Mouse (Mus musculus) splenic B cell, adult 2 months (primary cell): ENCODE data around the gene Ephx4.
A peak's percentile ranks its signal among the peaks of the same experiment; 100 is the strongest.

Source experiments
- DNase-seq: peaks from one replicate; pipeline ENCODE4 v3.0.0-alpha.2; 2011; ENCODE audit warnings: low read depth, low spot score
- H3K27me3 ChIP-seq: 2 replicates; pipeline ENCODE4 v1.6.1; 2012; ENCODE audit warnings: mild to moderate bottlenecking, low read length, moderate library complexity, mixed read lengths; ENCODE audit not compliant: control insufficient read depth, poor library complexity, insufficient read depth, severe bottlenecking
- H3K36me3 ChIP-seq: 2 replicates; pipeline ENCODE4 v1.6.1; 2012; ENCODE audit warnings: mild to moderate bottlenecking, low read length, moderate library complexity, mixed read lengths; ENCODE audit not compliant: control insufficient read depth, poor library complexity, insufficient read depth, severe bottlenecking

Ephx4 gene

DNA sequence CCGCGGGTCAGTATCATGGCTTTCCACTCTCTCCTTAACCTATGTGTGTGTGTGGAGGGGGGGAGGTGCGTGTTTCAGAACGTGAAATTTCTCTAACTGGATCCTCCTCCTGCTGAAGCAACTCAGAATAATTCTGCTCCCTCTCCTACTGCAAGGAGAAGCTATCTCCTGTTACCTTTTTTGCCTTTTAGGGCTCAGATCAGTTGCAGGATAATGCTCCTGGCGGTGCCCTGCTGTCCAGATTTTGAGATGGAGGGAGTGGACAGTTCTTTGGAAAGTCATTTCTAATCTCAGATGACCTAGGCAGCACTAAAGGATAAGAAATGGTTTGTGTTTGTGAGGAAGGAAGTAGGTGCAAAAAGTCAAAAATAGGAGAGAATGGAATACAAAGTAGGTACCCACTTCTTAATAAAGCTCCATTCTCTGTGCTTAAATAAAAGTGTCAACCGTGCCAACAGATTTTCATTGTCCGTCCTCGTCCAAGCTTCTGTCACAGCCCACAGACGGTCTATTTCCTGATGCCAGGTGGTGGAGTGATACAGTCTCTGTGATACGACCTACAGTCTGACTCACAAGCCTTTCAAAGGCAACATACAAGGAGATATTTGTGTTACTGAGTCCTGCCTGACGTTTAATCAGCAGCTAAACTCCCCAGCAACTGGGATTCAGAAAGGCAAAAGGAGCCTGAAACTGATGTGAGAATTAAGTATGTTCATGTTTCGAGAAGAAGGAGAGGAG is 1.6 kb downstream of the Ephx4 start:
- no peaks in the 10 kb centered on the region for H3K36me3 ChIP-seq
- DNase-seq = no peak
- peaks cover 4% of the 10 kb centered on the region; the same call in 1 of the 2 replicates for H3K27me3 ChIP-seq

DNA sequence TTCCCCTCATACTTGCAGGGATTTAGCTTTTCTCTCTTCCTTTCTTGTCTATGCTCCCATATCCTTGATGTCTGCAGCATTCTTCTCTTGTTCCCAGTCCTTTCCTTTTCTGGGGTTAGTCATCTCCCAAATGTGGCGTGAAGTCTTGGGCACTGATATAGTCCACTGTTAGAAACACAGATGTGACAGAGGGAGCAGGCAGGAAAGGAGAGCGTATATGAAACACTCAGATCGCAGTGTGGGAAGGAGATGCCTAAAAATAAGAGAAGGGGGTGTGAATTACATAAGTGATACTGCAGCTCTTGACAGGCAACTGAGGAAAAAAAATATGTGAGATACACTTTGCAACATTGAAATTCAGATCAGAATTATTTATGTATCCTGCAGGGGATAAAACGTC is 2.8 kb downstream of the Ephx4 start:
- DNase-seq = no peak
- Histone ChIP-seq H3K36me3 (no peaks in the 10 kb centered on the region), H3K27me3 (peaks cover 4% of the 10 kb centered on the region; the same call in 1 of the 2 replicates)

DNA sequence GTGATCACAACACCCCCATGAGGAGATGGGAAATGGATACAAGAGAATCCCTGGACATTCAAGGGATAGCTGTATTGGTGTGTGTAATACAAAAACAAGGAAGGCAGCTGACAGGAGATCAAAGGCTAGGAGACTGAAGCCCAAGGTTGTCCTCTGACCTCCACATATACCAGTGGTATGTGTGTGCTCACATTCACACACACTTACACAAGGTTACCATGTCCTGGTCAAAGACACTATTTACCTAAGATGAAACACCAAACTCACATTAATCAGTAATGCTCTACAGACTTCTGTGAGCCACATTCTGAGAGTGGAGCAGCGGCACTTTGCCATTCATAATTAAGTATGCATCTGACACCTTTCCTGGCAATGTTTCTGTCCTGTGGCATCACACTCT is 7.8 kb downstream of the Ephx4 start:
- DNase-seq = no peak
- Histone ChIP-seq H3K27me3 (no peaks in the 10 kb centered on the region), H3K36me3 (no peaks in the 10 kb centered on the region)

DNA sequence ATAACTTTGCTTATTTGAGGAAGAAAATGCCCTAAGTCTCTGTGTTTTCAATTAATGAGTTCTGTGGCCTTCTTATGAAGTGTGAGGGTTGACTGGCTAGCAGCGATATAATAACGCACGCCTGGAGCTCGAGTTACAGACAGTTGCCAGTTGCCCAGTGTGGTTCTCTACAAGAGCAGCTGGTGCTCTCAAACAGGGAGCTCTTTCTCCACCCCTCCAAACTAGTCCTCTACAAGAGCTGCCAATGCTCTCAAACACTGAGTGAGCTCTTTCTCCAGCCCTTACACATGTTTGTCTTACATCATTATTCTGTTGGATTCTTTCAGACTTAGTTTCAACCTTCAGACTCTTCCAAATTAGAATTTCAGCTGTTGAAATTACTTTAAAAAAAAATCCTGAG is 8.8 kb downstream of the Ephx4 start:
- Histone ChIP-seq H3K27me3 (no peaks in the 10 kb centered on the region), H3K36me3 (no peaks in the 10 kb centered on the region)
- no peak for DNase-seq

DNA sequence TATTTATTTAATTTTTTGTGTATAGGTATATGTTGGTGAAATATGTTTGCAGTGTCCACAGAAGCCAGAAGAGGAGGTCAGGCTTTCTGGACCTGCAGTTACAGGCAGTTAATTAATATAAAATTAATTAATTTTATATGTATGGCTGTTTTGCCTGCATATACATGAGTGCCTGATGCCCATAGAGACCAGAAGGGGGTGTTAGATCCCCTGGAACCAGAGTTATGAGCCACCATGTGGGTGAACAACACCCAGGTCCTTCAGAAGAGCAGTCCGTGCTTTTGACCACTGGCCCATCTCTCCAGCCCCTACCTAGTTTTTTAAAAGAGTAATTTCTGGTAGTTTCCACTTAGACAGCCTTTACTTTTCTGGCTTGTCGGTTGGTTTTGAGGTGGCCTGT is 9.7 kb downstream of the Ephx4 start:
- no peaks in the 10 kb centered on the region for H3K27me3 ChIP-seq
- no peaks in the 10 kb centered on the region for H3K36me3 ChIP-seq
- DNase-seq = peak; percentile 11

DNA sequence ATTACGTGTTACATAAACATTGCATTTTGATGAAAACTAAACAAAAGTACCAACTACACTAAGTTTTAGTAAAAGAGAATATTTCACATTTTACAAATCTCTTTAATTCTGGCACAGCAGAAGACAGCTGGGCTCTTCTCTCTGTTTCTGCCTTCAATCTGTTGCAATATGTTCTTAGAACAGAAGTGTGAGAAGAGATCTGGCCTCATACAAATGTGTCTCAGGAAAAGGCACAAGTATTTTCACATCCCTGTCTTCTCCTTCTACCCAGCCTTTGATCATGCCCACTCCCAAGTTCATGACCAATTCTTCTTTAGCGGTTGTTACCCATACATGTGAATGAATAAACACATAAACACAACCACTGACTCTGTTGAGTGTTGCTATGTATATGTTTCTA is 12.6 kb downstream of the Ephx4 start:
- DNase-seq = no peak
- H3K27me3 ChIP-seq = no peaks in the 10 kb centered on the region
- no peaks in the 10 kb centered on the region for H3K36me3 ChIP-seq

DNA sequence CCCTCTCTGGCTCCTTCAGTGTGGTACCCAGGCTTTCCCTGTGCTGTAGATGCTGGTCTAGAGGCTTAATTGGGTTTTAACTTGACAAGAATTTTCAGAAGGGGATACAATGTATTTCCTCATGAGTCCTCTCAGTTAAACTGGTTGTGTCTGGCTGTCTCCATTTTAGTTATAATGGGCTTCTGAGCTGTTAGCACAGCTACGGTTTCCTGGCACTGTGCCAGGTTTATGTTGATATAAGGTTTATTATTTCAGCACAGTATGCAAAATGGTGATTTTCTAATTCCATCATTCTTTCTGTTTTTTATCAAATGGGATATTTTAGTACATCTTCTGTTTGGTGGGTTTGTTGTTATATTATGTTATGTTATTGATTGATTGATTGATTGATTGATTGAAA is 19.1 kb downstream of the Ephx4 start:
- no peak for DNase-seq
- H3K27me3 ChIP-seq = no peaks in the 10 kb centered on the region
- H3K36me3 ChIP-seq = no peaks in the 10 kb centered on the region

DNA sequence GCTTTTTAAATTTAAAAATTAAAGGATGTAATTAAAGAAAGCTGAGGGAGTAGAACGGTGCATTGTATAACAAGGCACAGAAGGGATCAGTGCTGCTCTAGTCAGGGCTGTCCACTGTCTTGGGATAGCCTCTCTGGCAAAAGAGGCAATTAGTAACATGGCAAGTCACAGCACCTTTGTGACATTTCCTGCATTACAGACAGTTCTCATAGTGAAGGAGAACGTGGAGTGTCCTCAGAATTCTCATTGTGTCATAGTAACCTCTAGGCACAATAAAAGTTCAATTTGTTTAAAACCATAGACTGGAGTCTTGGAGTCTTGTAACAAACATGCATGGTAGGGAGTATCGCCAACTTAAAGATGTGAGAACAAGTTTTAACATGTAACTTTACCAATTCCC is 28.7 kb downstream of the Ephx4 start, which contains the start of gene Lpcat2b:
Gene Lpcat2b, plus strand, starts transcription at position 301 of the 400 bp plus-strand sequence.
- DNase-seq = no peak
- no peaks in the 10 kb centered on the region for H3K36me3 ChIP-seq
- no peaks in the 10 kb centered on the region for H3K27me3 ChIP-seq

DNA sequence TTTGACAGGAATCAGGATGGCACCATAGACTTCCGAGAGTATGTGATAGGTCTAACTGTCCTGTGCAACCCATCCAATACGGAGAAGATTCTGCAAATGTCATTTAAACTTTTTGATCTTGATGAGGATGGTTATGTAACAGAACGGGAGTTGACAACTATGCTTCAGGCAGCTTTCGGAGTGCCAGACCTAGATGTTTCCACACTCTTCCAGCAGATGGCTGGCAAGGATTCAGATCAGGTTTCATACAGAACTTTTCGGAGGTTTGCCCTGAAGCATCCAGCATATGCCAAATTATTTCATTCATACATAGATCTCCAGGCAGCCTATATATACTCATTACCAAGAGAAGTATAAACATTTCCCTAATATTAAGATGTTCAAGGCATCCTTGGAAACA is 31.5 kb downstream of the Ephx4 start:
- no peak for DNase-seq
- H3K27me3 ChIP-seq = no peaks in the 10 kb centered on the region
- no peaks in the 10 kb centered on the region for H3K36me3 ChIP-seq

DNA sequence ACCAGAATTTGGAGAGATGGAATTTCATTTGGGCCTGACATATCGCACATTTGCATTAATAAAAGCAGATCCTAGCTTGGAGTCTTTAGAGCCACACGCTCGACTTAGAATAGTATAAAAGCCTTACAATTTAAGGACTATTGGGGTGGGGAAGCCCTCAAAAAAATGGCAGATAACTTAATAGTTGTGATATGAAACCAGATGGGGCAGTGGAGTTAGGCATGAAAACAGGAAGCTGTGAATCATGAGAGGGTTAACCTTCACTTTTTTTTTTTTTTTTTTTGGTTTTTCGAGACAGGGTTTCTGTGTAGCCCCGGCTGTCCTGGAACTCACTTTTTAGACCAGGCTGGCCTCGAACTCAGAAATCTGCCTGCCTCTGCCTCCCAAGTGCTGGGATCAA is 33.6 kb downstream of the Ephx4 start:
- Histone ChIP-seq H3K27me3 (no peaks in the 10 kb centered on the region), H3K36me3 (no peaks in the 10 kb centered on the region)
- DNase-seq = no peak

DNA sequence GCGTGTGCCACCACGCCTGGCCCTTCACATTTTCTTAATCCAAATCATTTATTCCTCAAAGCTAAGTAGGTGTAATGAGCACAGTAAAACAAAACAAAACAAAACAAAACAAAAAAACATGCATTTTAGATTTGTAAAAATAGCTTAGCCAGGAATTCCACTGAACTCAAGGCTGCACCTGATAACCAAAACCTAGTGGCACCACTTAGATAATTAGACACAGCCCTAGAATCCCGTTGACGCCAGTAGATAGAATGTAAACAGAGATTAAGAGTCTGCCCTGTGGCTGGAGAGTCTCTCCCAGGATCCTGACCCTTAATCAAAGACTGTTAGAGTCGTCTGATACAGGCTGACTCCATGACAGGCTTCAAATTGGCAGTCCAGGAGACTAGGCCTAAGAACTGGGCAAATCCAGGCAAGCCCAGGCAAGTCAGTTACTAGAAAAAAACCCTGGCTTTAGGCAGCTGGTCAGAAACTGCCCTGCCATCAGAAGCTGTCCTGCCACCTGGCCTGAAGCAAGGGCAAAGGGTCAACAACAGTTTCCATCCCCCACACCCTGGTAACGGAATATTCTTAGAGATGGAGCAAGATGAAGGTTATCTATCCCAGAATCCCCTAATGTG is 34.2 kb downstream of the Ephx4 start:
- peak; percentile 6 for DNase-seq
- no peaks in the 10 kb centered on the region for H3K27me3 ChIP-seq
- no peaks in the 10 kb centered on the region for H3K36me3 ChIP-seq

DNA sequence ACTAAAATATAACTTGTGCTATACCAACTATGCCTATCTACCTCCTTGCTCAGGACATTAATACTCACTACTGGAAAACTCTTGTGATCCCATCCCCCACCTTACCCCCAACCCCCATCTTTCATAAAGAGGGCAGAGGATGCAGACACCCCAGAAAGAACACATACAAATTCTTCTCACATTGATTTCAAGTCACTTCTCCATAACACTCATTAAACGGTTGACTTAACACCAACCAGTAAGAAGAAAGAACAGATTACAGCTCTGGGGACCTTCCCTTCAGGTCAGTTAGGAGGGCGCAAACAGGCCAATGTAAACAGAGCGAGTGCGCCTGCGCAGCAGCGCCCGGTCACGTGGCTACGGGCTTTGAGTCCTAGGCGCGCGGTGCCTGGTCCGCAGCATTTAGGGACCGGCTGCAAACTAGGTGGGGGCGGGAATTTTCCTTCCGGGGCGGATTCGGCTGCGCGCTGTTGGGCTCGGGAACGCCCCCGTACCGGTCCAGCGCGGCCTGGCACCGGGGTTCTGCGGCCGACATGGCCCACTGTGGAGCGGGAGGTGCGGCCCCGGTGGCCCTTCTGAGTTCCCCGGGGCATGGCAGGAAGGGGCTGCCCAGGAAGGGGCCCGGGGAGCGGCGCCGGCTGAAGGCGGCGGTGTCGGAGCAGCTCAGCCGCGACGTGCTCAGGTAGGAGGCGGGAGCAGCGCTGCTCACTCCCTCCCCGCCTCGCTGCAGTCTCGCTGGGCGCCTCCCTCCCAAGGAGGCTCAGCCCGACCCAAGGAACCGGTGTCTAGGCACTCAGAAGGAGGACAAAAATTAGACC is 35.1 kb downstream of the Ephx4 start, which contains the start of gene Btbd8:
Gene Btbd8, plus strand, starts transcription at position 534 of the 818 bp plus-strand sequence.
- Histone ChIP-seq H3K27me3 (no peaks in the 10 kb centered on the region), H3K36me3 (no peaks in the 10 kb centered on the region)
- peak; percentile 97 for DNase-seq

DNA sequence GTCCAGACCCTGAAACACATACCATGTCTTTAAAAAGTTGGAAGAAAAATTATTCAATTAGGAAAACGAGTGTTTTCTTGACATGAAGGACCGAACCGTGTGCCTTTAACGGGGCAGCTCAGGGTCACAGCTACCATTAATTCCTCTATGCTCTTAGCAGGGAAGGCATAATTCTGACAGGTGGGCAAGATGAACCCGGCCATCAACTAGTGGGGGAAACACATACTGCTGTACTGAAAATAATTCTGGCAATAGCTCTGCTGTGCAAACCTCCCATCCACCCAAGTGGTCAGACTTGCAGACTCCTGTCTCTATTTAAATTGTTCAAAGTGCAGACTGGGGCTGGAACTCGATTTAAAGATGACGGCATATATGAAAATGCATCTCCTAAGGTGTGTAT is 35.8 kb downstream of the Ephx4 start:
- no peaks in the 10 kb centered on the region for H3K36me3 ChIP-seq
- no peaks in the 10 kb centered on the region for H3K27me3 ChIP-seq
- no peak for DNase-seq

DNA sequence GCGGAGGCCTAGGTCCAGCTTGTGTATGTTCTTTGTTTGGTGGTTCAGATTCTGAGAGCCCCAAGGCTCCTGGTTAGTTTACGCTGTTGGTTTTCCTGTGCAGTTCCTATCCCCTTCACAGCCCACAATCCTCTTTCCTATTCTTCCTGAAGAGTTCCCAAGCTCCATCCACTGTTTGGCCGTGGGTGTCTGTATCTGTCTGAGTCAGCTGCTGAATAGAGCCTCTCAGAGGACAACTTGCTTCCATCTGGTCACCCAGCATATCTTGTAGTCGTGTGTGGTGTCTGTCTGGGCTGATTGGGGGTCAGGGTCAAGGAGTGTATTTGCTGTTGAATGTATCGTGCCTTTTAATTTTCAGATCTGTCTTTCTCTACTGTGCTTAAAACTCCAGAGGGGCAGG is 39.3 kb downstream of the Ephx4 start:
- no peak for DNase-seq
- no peaks in the 10 kb centered on the region for H3K27me3 ChIP-seq
- H3K36me3 ChIP-seq = no peaks in the 10 kb centered on the region

DNA sequence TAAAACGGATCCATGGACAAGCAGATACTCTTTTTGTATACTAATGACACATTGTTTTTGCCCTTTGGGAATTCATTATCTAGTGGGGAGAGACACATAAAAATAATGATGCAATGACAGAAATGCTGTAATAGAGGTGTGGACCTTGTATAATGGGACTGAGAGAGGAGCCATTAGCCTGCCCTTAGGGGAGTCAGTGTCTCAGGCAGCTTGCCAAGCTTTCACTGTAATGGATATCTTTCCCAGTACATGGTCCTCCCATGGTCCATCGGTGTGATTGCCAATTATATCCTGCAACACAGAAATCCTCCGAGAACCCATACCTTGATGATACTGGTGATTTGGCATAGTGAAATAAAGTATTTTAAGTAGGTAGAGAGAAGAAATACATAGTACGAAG is 41.7 kb downstream of the Ephx4 start:
- H3K36me3 ChIP-seq = no peaks in the 10 kb centered on the region; the same call in 1 of the 2 replicates
- DNase-seq = no peak
- no peaks in the 10 kb centered on the region for H3K27me3 ChIP-seq
